Mouse (Mus musculus) midbrain, embryonic 15.5 days (tissue): ENCODE results near the gene Srpk2. TPM values are rescaled to one million over a fixed set of nuclear protein-coding genes. Genes with fewer than 3 reads are reported as not detected.
A peak's percentile ranks its signal among the peaks of the same experiment; 100 is the strongest.
"Not testable (repeated sequence)": the region's sequence is repeated elsewhere in the genome, so short reads cannot be mapped to it uniquely, and the experiment has no call there.

Experiments
- ATAC-seq: fragments of 200-750 bp; cut with Nextera tagmentation; replicated peaks from 2 replicates; pipeline ENCODE4 v1.8.0; 2017; ENCODE audit warnings: moderate TSS enrichment
- H3K27ac ChIP-seq: fragments of 300-500 bp; sonication (generic); 2 replicates; pipeline ENCODE4 v1.5.1; 2015; ENCODE audit warnings: mild to moderate bottlenecking, inconsistent platforms
- H3K27me3 ChIP-seq: fragments of 300-500 bp; sonication (generic); replicated peaks from 2 replicates; pipeline ENCODE4 v1.6.1; 2015; ENCODE audit warnings: inconsistent platforms
- H3K36me3 ChIP-seq: fragments of 300-500 bp; sonication (generic); replicated peaks from 2 replicates; pipeline ENCODE4 v1.6.1; 2015; ENCODE audit warnings: inconsistent platforms
- H3K4me1 ChIP-seq: fragments of 300-500 bp; sonication (generic); 2 replicates; pipeline ENCODE4 v1.6.1; 2015; ENCODE audit warnings: inconsistent platforms
- H3K4me2 ChIP-seq: fragments of 300-500 bp; sonication (generic); 2 replicates; pipeline ENCODE4 v1.6.1; 2015; ENCODE audit warnings: inconsistent platforms, mild to moderate bottlenecking, moderate library complexity
- H3K4me3 ChIP-seq: fragments of 300-500 bp; sonication (generic); 2 replicates; pipeline ENCODE4 v1.5.1; 2015; ENCODE audit warnings: mild to moderate bottlenecking, inconsistent platforms
- H3K9ac ChIP-seq: fragments of 300-500 bp; sonication (generic); 2 replicates; pipeline ENCODE4 v1.6.1; 2015; ENCODE audit warnings: mild to moderate bottlenecking, inconsistent platforms
- H3K9me3 ChIP-seq: fragments of 300-500 bp; sonication (generic); 2 replicates; pipeline ENCODE4 v1.6.1; 2016; ENCODE audit warnings: inconsistent platforms
- WGBS: fragments of 180-500 bp; shearing (Covaris S2); methylation state at CpG from one replicate; pipeline ENCODE4 v1.1.7; 2015; ENCODE audit warnings: mixed read lengths; 5-methylcytosine and 5-hydroxymethylcytosine counted together
- polyA plus RNA-seq: library from polyadenylated mRNA; unstranded; fragments of >200 nt; fragmentation: Nextera tagmentation; extraction: Ambion mirVana; gene quantifications from 2 replicates; pipeline ENCODE4 v1.2.1, GENCODE M21; 2015

Srpk2 gene
- polyA plus RNA-seq, 1 experiment from 2014 or later, result 105 TPM

DNA sequence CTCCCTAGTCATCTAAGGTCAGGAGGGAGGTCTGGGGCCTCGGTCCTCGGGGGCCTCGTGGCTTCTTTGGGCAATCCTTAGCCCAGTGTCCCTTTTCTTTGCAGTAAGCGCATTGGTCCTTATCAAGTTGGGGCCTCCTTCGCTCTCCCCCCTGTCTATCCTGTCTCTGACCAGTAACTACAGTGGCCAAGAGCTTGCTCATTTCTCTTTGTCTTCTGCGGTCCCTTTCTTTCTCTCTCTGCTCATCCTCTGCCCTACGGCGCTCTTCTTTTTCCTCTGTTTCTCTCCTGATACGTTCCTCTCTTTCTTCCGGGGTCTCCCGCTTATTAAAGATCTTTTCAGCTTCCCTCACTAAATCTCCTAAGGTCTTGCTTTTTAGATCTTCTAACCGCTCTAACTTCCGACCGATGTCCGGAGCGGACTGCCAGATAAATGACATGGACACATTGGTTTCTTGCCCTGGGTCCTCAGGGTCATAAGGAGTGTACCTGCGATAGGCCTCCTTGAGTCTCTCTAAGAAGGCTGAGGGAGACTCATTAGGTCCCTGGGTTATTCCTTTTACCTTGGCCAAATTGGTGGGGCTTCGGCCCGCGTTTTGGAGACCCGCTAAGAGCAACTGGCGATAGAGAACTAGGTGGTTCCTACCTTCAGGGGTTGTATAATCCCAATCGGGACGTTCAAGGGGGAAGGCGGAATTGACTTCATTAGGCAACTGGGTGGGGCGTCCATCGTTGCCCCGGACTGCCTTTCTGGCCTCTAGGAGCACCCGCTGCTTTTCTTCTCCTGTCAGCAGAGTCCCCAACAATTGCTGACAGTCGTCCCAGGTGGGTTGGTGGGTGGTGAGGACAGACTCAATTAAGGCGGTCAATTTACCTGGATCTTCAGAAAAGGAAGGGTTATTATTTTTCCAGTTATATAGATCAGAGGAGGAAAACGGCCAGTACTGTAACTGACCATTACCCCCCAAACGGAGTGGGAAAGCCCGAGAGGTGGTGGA lies 22.5 kb upstream of the Srpk2 start:
- not testable (repeated sequence) for H3K27ac ChIP-seq, H3K9me3 ChIP-seq, H3K9ac ChIP-seq, ATAC-seq, H3K4me1 ChIP-seq, H3K4me3 ChIP-seq, H3K27me3 ChIP-seq, H3K4me2 ChIP-seq
- 98% methylated on average over 34 of the region's 34 CpGs for WGBS
- H3K36me3 ChIP-seq, result peaks cover 29% of the 10 kb centered on the region

- no peak for ATAC-seq
- no peak overlapping the region for H3K4me3 ChIP-seq
- no peak overlapping the region for H3K4me2 ChIP-seq
- peaks cover 9% of the 10 kb centered on the region; the same call in 1 of the 2 replicates for H3K9me3 ChIP-seq
- no peaks in the 10 kb centered on the region for H3K4me1 ChIP-seq
- 100% methylated on average over 1 of the region's 1 CpGs for WGBS
- no peak overlapping the region for H3K9ac ChIP-seq
- H3K27me3 ChIP-seq, result no peaks in the 10 kb centered on the region
- peaks cover 3% of the 10 kb centered on the region; the same call in 1 of the 2 replicates for H3K36me3 ChIP-seq
- no peak overlapping the region for H3K27ac ChIP-seq
Observed at GRCm38 (mm10) chr5:23697457-23697856, 13.0 kb upstream of the Srpk2 start.

GRCm38 (mm10) chr5:23683431-23683830 lies 986 bp downstream of the Srpk2 start:
- H3K4me3 ChIP-seq, result no peak overlapping the region
- no peak for ATAC-seq
- H3K4me1 ChIP-seq, result no peaks in the 10 kb centered on the region
- 87% methylated on average over 4 of the region's 4 CpGs for WGBS
- H3K4me2 ChIP-seq, result no peak overlapping the region
- no peaks in the 10 kb centered on the region for H3K36me3 ChIP-seq
- no peak overlapping the region for H3K9ac ChIP-seq
- H3K27me3 ChIP-seq, result no peaks in the 10 kb centered on the region
- no peaks in the 10 kb centered on the region for H3K9me3 ChIP-seq
- no peak overlapping the region for H3K27ac ChIP-seq

DNA sequence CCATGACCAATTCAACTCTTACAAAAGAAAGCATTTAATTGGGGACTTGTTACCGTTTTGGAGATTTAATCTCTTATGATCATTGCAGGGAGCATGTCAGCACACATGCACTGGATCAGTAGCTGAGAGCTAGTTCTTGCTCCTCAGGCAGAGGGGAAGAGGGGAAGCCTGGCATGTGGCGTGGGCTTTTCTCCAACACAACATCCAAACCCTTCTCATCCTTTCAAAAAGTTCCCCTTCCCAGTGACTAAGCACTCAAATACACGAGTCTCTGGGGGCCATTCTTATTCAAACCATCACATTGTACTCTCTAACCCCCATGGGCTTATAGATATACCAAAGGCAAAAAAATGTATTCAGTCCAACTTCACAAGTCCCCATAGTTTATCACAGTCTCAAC lies 5.4 kb downstream of the Srpk2 start:
- no peaks in the 10 kb centered on the region for H3K9me3 ChIP-seq
- no peak overlapping the region for H3K27ac ChIP-seq
- H3K27me3 ChIP-seq, result no peaks in the 10 kb centered on the region
- no peak overlapping the region for H3K4me3 ChIP-seq
- 54% methylated on average over 3 of the region's 3 CpGs for WGBS
- H3K4me2 ChIP-seq, result no peak overlapping the region
- no peak for ATAC-seq
- H3K36me3 ChIP-seq, result no peaks in the 10 kb centered on the region
- H3K4me1 ChIP-seq, result peaks cover 6% of the 10 kb centered on the region
- no peak overlapping the region for H3K9ac ChIP-seq

- no peak overlapping the region for H3K4me3 ChIP-seq
- H3K27ac ChIP-seq, result no peak overlapping the region
- no peaks in the 10 kb centered on the region for H3K27me3 ChIP-seq
- H3K9me3 ChIP-seq, result no peaks in the 10 kb centered on the region
- H3K9ac ChIP-seq, result no peak overlapping the region
- no peak overlapping the region for H3K4me2 ChIP-seq
- H3K4me1 ChIP-seq, result peaks cover 11% of the 10 kb centered on the region
- WGBS, result 94% methylated on average over 5 of the region's 5 CpGs
- H3K36me3 ChIP-seq, result no peaks in the 10 kb centered on the region
- ATAC-seq, result no peak
Observed at GRCm38 (mm10) chr5:23677883-23678282, 6.5 kb downstream of the Srpk2 start.

DNA sequence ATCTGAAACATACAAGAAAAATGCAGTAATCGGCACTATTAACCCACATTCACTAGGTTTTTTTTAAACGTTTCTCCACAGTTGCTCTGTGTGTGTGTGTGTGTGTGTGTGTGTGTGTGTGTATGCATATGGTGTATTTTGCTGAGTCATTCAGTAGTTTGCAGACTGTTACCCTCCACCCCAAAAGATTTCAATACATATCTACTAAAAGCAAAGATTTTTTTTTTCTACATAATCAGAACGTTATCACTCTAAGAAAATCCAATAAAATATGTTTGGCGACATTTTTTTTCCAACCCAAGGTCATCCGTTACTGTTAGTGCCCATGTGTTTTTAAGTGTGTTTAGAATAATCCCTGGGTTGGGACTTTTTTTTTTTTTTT lies 7.4 kb downstream of the Srpk2 start:
- Histone ChIP-seq H3K36me3 (no peaks in the 10 kb centered on the region), H3K27me3 (no peaks in the 10 kb centered on the region), H3K4me3 (no peak overlapping the region), H3K4me1 (peaks cover 11% of the 10 kb centered on the region), H3K9ac (no peak overlapping the region), H3K9me3 (no peaks in the 10 kb centered on the region), H3K4me2 (no peak overlapping the region), H3K27ac (no peak overlapping the region)
- no peak for ATAC-seq
- WGBS, result 86% methylated on average over 5 of the region's 5 CpGs

DNA sequence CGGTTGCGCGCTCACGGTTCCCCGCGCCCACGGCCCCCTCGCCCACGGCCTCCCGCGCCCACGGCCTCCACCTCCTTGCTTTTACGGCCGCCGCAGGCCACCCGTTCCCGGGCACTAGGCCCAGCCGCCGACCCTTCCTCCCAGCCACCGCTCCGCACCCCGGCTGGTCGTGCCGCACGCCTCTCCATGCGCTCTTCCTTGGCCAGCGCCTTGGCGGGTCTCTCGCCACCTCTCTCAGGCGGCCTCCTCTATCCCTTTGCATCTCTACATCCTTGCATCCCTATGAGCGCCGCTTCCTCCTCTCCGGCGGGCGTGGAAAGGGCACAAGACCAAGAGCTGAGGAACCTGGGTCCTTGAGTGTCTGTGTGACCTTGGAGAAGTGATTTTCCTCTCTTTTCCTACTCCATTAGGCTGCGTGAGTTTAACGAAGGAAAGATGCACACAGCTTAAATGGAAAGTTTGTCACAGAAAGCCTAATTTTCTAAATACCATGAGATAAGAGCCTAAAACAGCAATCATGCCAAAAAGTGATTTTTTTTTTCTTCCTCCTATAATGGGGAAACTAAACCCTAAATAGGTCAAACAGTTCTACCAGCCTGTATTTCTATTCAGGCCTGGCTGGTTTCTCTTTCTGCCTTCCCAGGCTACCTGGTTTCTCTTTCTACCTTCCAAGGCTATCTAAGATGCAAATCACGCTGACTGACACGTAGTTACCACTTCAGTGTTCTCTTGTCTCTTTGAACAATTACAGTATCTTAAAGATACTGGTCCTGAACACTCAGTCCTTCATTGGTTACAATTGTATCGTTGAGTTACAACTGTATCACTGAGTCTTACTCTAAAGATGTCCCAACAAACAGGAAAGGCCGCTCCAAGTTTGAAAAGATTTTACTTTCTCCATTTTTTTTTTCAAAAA lies 8.0 kb downstream of the Srpk2 start:
- Histone ChIP-seq H3K9me3 (no peaks in the 10 kb centered on the region), H3K27me3 (no peaks in the 10 kb centered on the region), H3K9ac (peak overlapping the region; percentile 79), H3K27ac (peak overlapping the region; percentile 87), H3K36me3 (no peaks in the 10 kb centered on the region), H3K4me1 (peaks cover 11% of the 10 kb centered on the region), H3K4me3 (peak overlapping the region; percentile 73), H3K4me2 (peak overlapping the region; percentile 93)
- ATAC-seq, result peak; percentile 77
- WGBS, result 10% methylated on average over 39 of the region's 41 CpGs

DNA sequence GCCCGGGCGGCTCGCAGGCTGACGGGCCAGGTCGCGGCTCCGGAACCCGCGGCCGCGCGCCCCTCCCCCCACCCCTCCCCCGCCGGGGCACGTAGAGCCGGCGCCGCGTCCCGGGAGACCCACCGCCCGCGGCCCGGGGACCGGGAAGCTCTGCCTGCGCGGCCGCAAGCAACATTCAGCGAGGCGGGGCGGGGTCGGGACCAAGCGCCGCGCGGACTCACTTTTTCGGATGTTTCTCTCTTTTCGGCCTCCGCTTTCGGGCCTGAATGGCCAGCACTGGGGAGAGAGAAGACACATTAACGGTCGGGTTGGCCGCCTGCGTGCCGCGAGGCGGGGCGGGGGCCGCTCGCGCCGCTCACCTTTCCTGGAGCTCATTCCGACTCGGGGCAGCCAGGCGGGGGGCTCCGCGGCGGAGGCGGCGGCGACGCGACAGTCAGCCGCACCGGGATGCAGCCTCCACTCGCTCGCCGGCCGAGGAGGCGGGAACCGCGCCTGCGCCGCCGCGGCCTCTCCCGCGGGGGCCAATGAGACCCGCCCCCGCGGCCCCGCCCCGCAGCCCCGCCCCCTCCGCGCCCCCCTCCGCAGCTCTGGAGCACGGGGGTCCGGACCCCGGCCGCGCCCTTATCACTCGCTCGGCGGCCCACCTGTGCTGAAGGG lies 8.8 kb downstream of the Srpk2 start:
- WGBS, result under 1% methylated on average over 90 of the region's 95 CpGs

GRCm38 (mm10) chr5:23674829-23675498 lies 9.5 kb downstream of the Srpk2 start:
- H3K4me2 ChIP-seq, result peak overlapping the region; percentile 93
- no peaks in the 10 kb centered on the region for H3K9me3 ChIP-seq
- peaks cover 11% of the 10 kb centered on the region for H3K4me1 ChIP-seq
- 1% methylated on average over 54 of the region's 61 CpGs for WGBS
- H3K9ac ChIP-seq, result peak overlapping the region; percentile 79
- H3K27me3 ChIP-seq, result no peaks in the 10 kb centered on the region
- peak overlapping the region; percentile 87 for H3K27ac ChIP-seq
- no peaks in the 10 kb centered on the region for H3K36me3 ChIP-seq
- ATAC-seq, result peak; percentile 80
- H3K4me3 ChIP-seq, result peak overlapping the region; percentile 73

More for the DNA sequence above, 8.8 kb downstream of the Srpk2 start:
- H3K4me1 ChIP-seq, result peaks cover 11% of the 10 kb centered on the region
- H3K9ac ChIP-seq, result peak overlapping the region; percentile 79
- ATAC-seq, result peak; percentile 90
- H3K9me3 ChIP-seq, result no peaks in the 10 kb centered on the region
- H3K27me3 ChIP-seq, result no peaks in the 10 kb centered on the region
- peak overlapping the region; percentile 93 for H3K4me2 ChIP-seq
- no peaks in the 10 kb centered on the region for H3K36me3 ChIP-seq
- H3K4me3 ChIP-seq, result peak overlapping the region; percentile 73
- peak overlapping the region; percentile 87 for H3K27ac ChIP-seq

GRCm38 (mm10) chr5:23672136-23672535 lies 12.3 kb downstream of the Srpk2 start:
- H3K4me3 ChIP-seq, result no peak overlapping the region
- no peaks in the 10 kb centered on the region for H3K9me3 ChIP-seq
- no peak for ATAC-seq
- H3K9ac ChIP-seq, result no peak overlapping the region
- WGBS, result 64% methylated on average over 7 of the region's 7 CpGs
- H3K4me2 ChIP-seq, result no peak overlapping the region
- H3K36me3 ChIP-seq, result no peaks in the 10 kb centered on the region
- H3K4me1 ChIP-seq, result peaks cover 11% of the 10 kb centered on the region
- H3K27me3 ChIP-seq, result no peaks in the 10 kb centered on the region
- no peak overlapping the region for H3K27ac ChIP-seq

- Histone ChIP-seq H3K9me3 (no peaks in the 10 kb centered on the region), H3K27ac (no peak overlapping the region), H3K27me3 (no peaks in the 10 kb centered on the region), H3K4me2 (no peak overlapping the region), H3K4me3 (no peak overlapping the region), H3K36me3 (no peaks in the 10 kb centered on the region), H3K9ac (no peak overlapping the region), H3K4me1 (peaks cover 11% of the 10 kb centered on the region)
- no peak for ATAC-seq
- 91% methylated on average over 4 of the region's 4 CpGs for WGBS
Observed at GRCm38 (mm10) chr5:23670880-23671279, 13.5 kb downstream of the Srpk2 start.
